Mouse (Mus musculus): ENCODE results near the gene Atg7.

- no peak for TF ChIP-seq CTCF (IDR thresholded peaks at IDR 0.05; ENCODE audit: low read depth, low read length)
- no peak for TF ChIP-seq POLR2A (IDR thresholded peaks at IDR 0.05; ENCODE audit: extremely low read depth, insufficient read depth, low read length)
These were observed 93.5 kb downstream of the Atg7 start for GRCm38 (mm10) chr6:114736355-114736754.
